ENCODE assay signal across 7 mouse cellular contexts in genomic region chr4:135946278-135946658, GRCm38 (mm10). TPM values are rescaled to one million over a fixed set of nuclear protein-coding genes. Genes with fewer than 3 reads are reported as not detected.
A peak's percentile ranks its signal among the peaks of the same experiment; 100 is the strongest.
DNase-seq lines count a peak whose midpoint lies in the region; ATAC-seq lines count a peak whose summit lies in the region.

Hmgcl (plus strand) TSS chr4:135946448.

- H3K27me3 ChIP-seq in embryonic facial prominence, embryonic 11.5 days (ENCODE audit: control insufficient read depth, insufficient read depth, low read length), result no peaks in the 10 kb centered on the region
- H3K27me3 ChIP-seq in limb, embryonic 11.5 days (ENCODE audit: control insufficient read depth, insufficient read depth, low read length), result no peaks in the 10 kb centered on the region
- no peaks in the 10 kb centered on the region for H3K27me3 ChIP-seq in midbrain, embryonic 14.5 days (ENCODE audit: control insufficient read depth, insufficient read depth, low read length)

- no peaks in the 10 kb centered on the region for H3K36me3 ChIP-seq in embryonic facial prominence, embryonic 11.5 days (replicated peaks; ENCODE audit: control insufficient read depth, insufficient read depth, low read depth, low read length)
- H3K36me3 ChIP-seq in limb, embryonic 11.5 days (ENCODE audit: control insufficient read depth, insufficient read depth, low read length), result no peaks in the 10 kb centered on the region; the same call in 1 of the 2 replicates
- H3K36me3 ChIP-seq in midbrain, embryonic 14.5 days (ENCODE audit: control insufficient read depth, insufficient read depth, low read length), result peaks cover 4% of the 10 kb centered on the region

- no peak within 1 kb of the TSS for H3K27ac ChIP-seq in embryonic facial prominence, embryonic 11.5 days (replicated peaks; ENCODE audit: low read depth, low read length)
- no peak within 1 kb of the TSS for H3K27ac ChIP-seq in limb, embryonic 11.5 days (replicated peaks; ENCODE audit: low read depth, low read length)
- peak within 1 kb of the TSS; percentile 58 for H3K27ac ChIP-seq in midbrain, embryonic 14.5 days (replicated peaks; ENCODE audit: low read depth, low read length)

- peak within 1 kb of the TSS; percentile 77 for H3K4me3 ChIP-seq in embryonic facial prominence, embryonic 11.5 days (ENCODE audit: low read depth, low read length)
- H3K4me3 ChIP-seq in limb, embryonic 11.5 days (ENCODE audit: low read depth, low read length), result peak within 1 kb of the TSS; percentile 83
- peak within 1 kb of the TSS; percentile 72 for H3K4me3 ChIP-seq in midbrain, embryonic 14.5 days (replicated peaks; ENCODE audit: low read depth, low read length)

- peak within 1 kb of the TSS; percentile 71 for H3K9ac ChIP-seq in embryonic facial prominence, embryonic 11.5 days (replicated peaks; ENCODE audit: low read length)
- peak within 1 kb of the TSS; percentile 69 for H3K9ac ChIP-seq in limb, embryonic 11.5 days (ENCODE audit: low read length)
- peak within 1 kb of the TSS; percentile 68 for H3K9ac ChIP-seq in midbrain, embryonic 14.5 days (replicated peaks; ENCODE audit: low read length)

- no peaks in the 10 kb centered on the region for H3K4me1 ChIP-seq in embryonic facial prominence, embryonic 11.5 days (ENCODE audit: control insufficient read depth, insufficient read depth, low read length)
- H3K4me1 ChIP-seq in limb, embryonic 11.5 days (ENCODE audit: control insufficient read depth, insufficient read depth, low read length), result no peaks in the 10 kb centered on the region
- no peaks in the 10 kb centered on the region for H3K4me1 ChIP-seq in midbrain, embryonic 14.5 days (ENCODE audit: control insufficient read depth, insufficient read depth, low read length)

- peak; percentile 98 for DNase-seq in adrenal gland, postnatal 14 days
- peak; percentile 96 for DNase-seq in embryonic facial prominence, embryonic 11.5 days (ENCODE audit: low spot score)
- DNase-seq in heart, adult 11 months, result peak; percentile 100
- DNase-seq in kidney, adult 18-20 months, result peak; percentile 98
- DNase-seq in limb, embryonic 11.5 days (ENCODE audit: low spot score), result peak; percentile 95
- DNase-seq in midbrain, embryonic 14.5 days, result peak; percentile 95
- peak; percentile 88 to 98 for DNase-seq in spleen, adult 18-20 months

- ATAC-seq in embryonic facial prominence, embryonic 11.5 days (replicated peaks; ENCODE audit: insufficient number of reproducible peaks, low FRiP score, low TSS enrichment, low read depth), result peak; percentile 75
- peak; percentile 88 for ATAC-seq in limb, embryonic 11.5 days (ENCODE audit: insufficient number of reproducible peaks, low FRiP score, low TSS enrichment, low read depth)
- ATAC-seq in midbrain, embryonic 14.5 days (ENCODE audit: low FRiP score, low TSS enrichment), result peak; percentile 92

- WGBS in embryonic facial prominence, embryonic 11.5 days, result under 1% methylated on average over 23 of the region's 23 CpGs
- 0% methylated on average over 23 of the region's 23 CpGs for WGBS in limb, embryonic 11.5 days
- under 1% methylated on average over 23 of the region's 23 CpGs for WGBS in midbrain, embryonic 14.5 days

- peak within 1 kb of the TSS; percentile 85 for H3K4me2 ChIP-seq in embryonic facial prominence, embryonic 11.5 days (ENCODE audit: low read depth, low read length)
- peak within 1 kb of the TSS; percentile 78 for H3K4me2 ChIP-seq in limb, embryonic 11.5 days (ENCODE audit: low read depth, severe bottlenecking)
- peak within 1 kb of the TSS; percentile 65 for H3K4me2 ChIP-seq in midbrain, embryonic 14.5 days (ENCODE audit: low read length)

- no peaks in the 10 kb centered on the region for H3K9me3 ChIP-seq in embryonic facial prominence, embryonic 11.5 days (replicated peaks; ENCODE audit: control insufficient read depth, low read length)
- H3K9me3 ChIP-seq in limb, embryonic 11.5 days (ENCODE audit: control insufficient read depth, low read length), result no peaks in the 10 kb centered on the region
- no peaks in the 10 kb centered on the region for H3K9me3 ChIP-seq in midbrain, embryonic 14.5 days (ENCODE audit: control insufficient read depth, low read length)

RNA-seq across cellular contexts. Expression of gene Hmgcl, which starts in this region (rescaled TPM):
- 64.6 and 76.0 TPM in 2 replicates for total RNA-seq in adrenal gland, postnatal 14 days (2021)
- polyA plus RNA-seq in embryonic facial prominence, embryonic 11.5 days (2014; fragmentation: Nextera tagmentation; extraction: Ambion mirVana), result 67.0 and 76.0 TPM in 2 replicates
- polyA plus RNA-seq in limb, embryonic 11.5 days (2014; fragmentation: Nextera tagmentation; extraction: Ambion mirVana), result 76.4 and 79.7 TPM in 2 replicates
- 57.6 and 61.0 TPM in 2 replicates for polyA plus RNA-seq in midbrain, embryonic 14.5 days (2014; fragmentation: Nextera tagmentation; extraction: Ambion mirVana)
